Mouse (Mus musculus): ENCODE measurements around the gene Mdm2. TPM values are rescaled to one million over a fixed set of nuclear protein-coding genes. Genes with fewer than 3 reads are reported as not detected.

Gene Mdm2
- polyA plus RNA-seq, 1 experiment, result 37.2 TPM

DNA sequence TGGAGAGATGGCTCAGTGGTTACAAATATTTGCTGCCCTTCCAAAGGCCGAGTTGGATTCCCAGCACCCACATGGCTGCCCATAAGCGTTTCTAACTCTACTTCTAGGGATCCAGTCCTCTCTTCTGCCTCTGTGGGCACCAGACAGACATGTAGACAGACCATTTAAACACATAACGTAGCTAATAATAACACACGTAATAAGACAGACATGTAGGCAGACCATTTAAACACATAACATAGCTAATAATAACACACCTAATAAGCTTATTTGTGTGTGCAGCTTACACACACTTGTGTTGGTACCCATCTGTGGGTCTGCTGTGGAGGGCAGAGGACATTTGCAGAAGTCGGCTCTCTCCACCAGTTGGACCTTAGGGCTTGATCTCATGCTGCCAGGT, 46.2 kb upstream of the Mdm2 start:
- Histone ChIP-seq H3K4me3 (ENCODE audit: extremely low read depth, insufficient read depth, insufficient read length) (no peak overlapping the region), H3K36me3 (ENCODE audit: control insufficient read depth, insufficient read depth, low read length) (peaks cover 26% of the 10 kb centered on the region)
- WGBS, result 95% methylated on average over 5 of the region's 5 CpGs

DNA sequence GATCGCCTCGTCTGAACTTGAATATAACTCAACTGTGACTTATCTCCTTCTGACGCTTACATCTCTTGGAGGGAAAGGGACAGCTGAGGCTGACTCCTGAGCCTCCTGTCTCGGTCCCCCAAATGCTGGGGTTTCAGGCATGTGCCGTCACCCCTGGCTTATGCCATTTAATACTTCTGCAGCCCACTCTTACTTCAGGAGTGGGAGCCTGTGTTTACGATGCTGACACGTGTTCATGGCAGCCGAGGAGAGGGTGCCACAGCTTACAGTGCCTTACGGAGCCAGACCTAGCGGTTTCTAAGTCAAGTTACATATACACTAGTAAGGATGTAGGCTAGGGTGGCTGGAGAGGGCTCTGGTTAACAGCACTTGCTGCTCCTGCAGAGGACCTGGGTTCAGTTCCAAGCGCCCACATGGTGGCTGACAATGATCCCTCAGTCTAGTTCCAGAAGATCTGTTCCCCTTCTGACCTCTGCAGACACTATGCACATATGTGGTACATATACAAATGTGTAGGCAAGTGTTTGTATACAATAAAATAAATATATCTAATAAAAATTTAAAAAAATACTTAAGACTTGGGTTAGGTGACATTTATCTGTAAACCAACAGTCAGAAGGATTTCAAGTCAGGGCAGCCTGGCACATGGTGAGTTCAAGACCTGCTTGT, 45.4 kb upstream of the Mdm2 start:
- H3K27ac ChIP-seq (ENCODE audit: insufficient read depth, low read length), result peak overlapping the region; percentile 86
- 73% methylated on average over 11 of the region's 11 CpGs for WGBS
- peaks cover 10% of the 10 kb centered on the region for H3K4me1 ChIP-seq (ENCODE audit: control insufficient read depth, insufficient read depth, insufficient read length)
- TF ChIP-seq CTCF (IDR thresholded peaks at IDR 0.05; ENCODE audit: extremely low read depth, insufficient read depth, insufficient read length, insufficient replicate concordance), result no peak
- TF ChIP-seq POLR2A (IDR thresholded peaks at IDR 0.05; ENCODE audit: low read depth, low read length), result no peak
- H3K36me3 ChIP-seq (ENCODE audit: control insufficient read depth, insufficient read depth, low read length), result peaks cover 21% of the 10 kb centered on the region
- no peak overlapping the region for H3K4me3 ChIP-seq (ENCODE audit: extremely low read depth, insufficient read depth, insufficient read length)
- no peaks in the 10 kb centered on the region for H3K27me3 ChIP-seq (ENCODE audit: control insufficient read depth, insufficient read depth, low read length)
- no peak for DNase-seq (ENCODE audit: low read depth in 1 of 2, low spot score in 2 of 2)

More for the DNA sequence above, 46.2 kb upstream of the Mdm2 start:
- Histone ChIP-seq H3K27me3 (ENCODE audit: control insufficient read depth, insufficient read depth, low read length) (no peaks in the 10 kb centered on the region), H3K4me1 (ENCODE audit: control insufficient read depth, insufficient read depth, insufficient read length) (peaks cover 10% of the 10 kb centered on the region), H3K27ac (ENCODE audit: insufficient read depth, low read length) (no peak overlapping the region)
- TF ChIP-seq POLR2A (IDR thresholded peaks at IDR 0.05; ENCODE audit: low read depth, low read length) (no peak), CTCF (IDR thresholded peaks at IDR 0.05; ENCODE audit: extremely low read depth, insufficient read depth, insufficient read length, insufficient replicate concordance) (no peak)
- DNase-seq (ENCODE audit: low read depth in 1 of 2, low spot score in 2 of 2), result no peak

DNA sequence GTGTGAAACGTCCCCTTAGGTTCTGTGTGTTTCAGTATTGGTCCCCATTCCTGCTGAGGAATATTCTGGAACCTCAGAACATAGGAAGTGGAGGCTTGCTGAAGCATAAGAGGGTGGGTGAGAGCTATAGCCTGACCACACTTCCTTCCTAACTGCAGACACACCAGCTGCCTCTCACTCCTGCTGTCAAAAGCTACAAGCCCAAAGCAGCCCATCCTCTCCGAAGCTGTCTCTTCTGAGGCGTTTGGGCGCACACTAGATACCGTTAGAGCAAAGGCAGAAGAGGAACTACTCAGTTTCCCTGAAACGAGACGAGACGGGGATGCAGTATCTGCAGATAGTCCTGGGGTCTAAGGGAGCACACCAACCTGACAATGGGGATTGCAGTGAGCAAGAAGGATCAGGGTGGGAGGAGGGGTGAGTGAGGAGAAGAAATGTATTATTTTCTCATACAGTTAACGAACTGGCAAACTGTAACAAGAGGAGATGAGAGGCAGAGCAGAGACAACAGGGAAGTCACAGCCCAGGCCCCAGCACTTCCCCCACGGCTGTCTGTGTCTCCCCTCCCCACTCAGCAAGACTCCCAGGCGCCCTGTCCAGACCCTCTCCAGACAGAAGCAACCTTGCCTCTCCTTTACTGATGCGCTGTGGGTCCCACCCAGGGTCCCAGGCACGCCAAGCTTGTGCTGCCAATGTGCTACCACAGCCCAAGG, 44.7 kb upstream of the Mdm2 start:
- DNase-seq (ENCODE audit: low read depth in 1 of 2, low spot score in 2 of 2), result peak in 1 of 2 experiments; percentile 60
- H3K27ac ChIP-seq (ENCODE audit: insufficient read depth, low read length), result peak overlapping the region; percentile 86
- peaks cover 10% of the 10 kb centered on the region for H3K4me1 ChIP-seq (ENCODE audit: control insufficient read depth, insufficient read depth, insufficient read length)
- H3K4me3 ChIP-seq (ENCODE audit: extremely low read depth, insufficient read depth, insufficient read length), result 0 out of 2 replicates have a peak overlapping the region, but pooled peaks have one; percentile 12
- no peaks in the 10 kb centered on the region for H3K27me3 ChIP-seq (ENCODE audit: control insufficient read depth, insufficient read depth, low read length)
- H3K36me3 ChIP-seq (ENCODE audit: control insufficient read depth, insufficient read depth, low read length), result peaks cover 18% of the 10 kb centered on the region
- TF ChIP-seq POLR2A (IDR thresholded peaks at IDR 0.05; ENCODE audit: low read depth, low read length) (no peak), CTCF (IDR thresholded peaks at IDR 0.05; ENCODE audit: extremely low read depth, insufficient read depth, insufficient read length, insufficient replicate concordance) (no peak)
- 14% methylated on average over 13 of the region's 13 CpGs for WGBS

DNA sequence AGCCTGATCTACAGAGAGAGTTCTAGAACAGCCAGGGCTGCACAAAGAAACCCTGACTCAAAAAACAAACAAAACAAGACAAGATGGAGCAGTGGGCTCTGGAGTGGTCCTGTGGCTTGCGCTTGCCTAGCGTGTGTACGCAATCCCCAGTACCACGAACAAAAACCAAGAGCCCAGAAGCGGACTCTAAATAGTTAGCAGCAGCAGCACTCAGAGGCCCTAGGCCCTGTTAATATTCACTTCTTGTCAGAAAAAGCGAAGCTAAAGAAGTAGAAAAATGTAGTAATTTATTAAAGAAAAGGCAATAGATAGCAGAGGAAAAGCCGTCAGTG, 44.0 kb upstream of the Mdm2 start:
- peaks cover 10% of the 10 kb centered on the region for H3K4me1 ChIP-seq (ENCODE audit: control insufficient read depth, insufficient read depth, insufficient read length)
- no peak for DNase-seq (ENCODE audit: low read depth in 1 of 2, low spot score in 2 of 2)
- H3K27me3 ChIP-seq (ENCODE audit: control insufficient read depth, insufficient read depth, low read length), result no peaks in the 10 kb centered on the region
- no peak for TF ChIP-seq POLR2A (IDR thresholded peaks at IDR 0.05; ENCODE audit: low read depth, low read length)
- no peak for TF ChIP-seq CTCF (IDR thresholded peaks at IDR 0.05; ENCODE audit: extremely low read depth, insufficient read depth, insufficient read length, insufficient replicate concordance)
- peaks cover 18% of the 10 kb centered on the region for H3K36me3 ChIP-seq (ENCODE audit: control insufficient read depth, insufficient read depth, low read length)
- 72% methylated on average over 7 of the region's 7 CpGs for WGBS
- H3K4me3 ChIP-seq (ENCODE audit: extremely low read depth, insufficient read depth, insufficient read length), result no peak overlapping the region
- H3K27ac ChIP-seq (ENCODE audit: insufficient read depth, low read length), result peak overlapping the region; percentile 86

DNA sequence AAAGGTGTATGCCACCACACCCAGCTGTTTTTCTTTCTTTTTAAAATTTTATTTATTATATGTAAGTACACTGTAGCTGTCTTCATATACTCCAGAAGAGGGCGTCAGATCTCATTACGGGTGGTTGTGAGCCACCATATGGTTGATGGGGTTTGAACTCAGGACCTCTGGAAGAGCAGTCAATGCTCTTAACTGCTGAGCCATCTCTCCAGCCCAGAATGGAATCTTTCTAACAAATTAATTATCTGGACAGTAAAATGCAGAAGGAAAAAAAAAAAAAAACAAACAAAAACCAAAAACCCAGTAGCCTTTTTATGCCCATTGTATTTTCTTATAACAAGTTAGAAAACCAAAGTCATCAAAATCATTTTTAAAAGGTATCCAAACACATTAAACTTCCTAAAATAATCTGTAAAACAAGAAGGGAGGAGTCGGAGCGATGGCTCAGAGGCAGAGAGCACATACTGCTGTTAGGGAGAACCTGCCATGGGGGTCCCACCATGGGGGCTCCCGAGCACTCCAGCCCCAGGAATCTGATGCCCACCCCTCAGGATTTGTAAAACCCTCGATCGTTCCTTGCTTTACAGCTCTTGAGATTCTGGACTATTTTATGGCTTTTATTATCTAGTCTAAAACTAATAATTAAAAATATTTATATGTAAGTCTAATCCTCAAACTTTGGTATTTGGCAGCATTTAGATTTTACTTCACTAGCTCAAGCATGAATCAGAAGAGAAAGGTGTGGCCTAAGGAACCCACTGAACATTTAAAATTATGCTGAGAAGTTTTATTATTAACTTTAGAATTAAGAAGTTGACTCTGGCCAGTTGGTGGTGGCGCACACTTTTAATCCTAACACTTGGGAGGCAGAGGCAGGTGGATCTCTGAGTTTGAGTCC, 43.4 kb upstream of the Mdm2 start:
- DNase-seq (ENCODE audit: low read depth in 1 of 2, low spot score in 2 of 2), result no peak
- Histone ChIP-seq H3K27ac (ENCODE audit: insufficient read depth, low read length) (no peak overlapping the region), H3K4me1 (ENCODE audit: control insufficient read depth, insufficient read depth, insufficient read length) (peaks cover 10% of the 10 kb centered on the region), H3K36me3 (ENCODE audit: control insufficient read depth, insufficient read depth, low read length) (peaks cover 17% of the 10 kb centered on the region), H3K27me3 (ENCODE audit: control insufficient read depth, insufficient read depth, low read length) (no peaks in the 10 kb centered on the region), H3K4me3 (ENCODE audit: extremely low read depth, insufficient read depth, insufficient read length) (no peak overlapping the region)
- 96% methylated on average over 8 of the region's 8 CpGs for WGBS
- TF ChIP-seq CTCF (IDR thresholded peaks at IDR 0.05; ENCODE audit: extremely low read depth, insufficient read depth, insufficient read length, insufficient replicate concordance), result no peak
- no peak for TF ChIP-seq POLR2A (IDR thresholded peaks at IDR 0.05; ENCODE audit: low read depth, low read length)

DNA sequence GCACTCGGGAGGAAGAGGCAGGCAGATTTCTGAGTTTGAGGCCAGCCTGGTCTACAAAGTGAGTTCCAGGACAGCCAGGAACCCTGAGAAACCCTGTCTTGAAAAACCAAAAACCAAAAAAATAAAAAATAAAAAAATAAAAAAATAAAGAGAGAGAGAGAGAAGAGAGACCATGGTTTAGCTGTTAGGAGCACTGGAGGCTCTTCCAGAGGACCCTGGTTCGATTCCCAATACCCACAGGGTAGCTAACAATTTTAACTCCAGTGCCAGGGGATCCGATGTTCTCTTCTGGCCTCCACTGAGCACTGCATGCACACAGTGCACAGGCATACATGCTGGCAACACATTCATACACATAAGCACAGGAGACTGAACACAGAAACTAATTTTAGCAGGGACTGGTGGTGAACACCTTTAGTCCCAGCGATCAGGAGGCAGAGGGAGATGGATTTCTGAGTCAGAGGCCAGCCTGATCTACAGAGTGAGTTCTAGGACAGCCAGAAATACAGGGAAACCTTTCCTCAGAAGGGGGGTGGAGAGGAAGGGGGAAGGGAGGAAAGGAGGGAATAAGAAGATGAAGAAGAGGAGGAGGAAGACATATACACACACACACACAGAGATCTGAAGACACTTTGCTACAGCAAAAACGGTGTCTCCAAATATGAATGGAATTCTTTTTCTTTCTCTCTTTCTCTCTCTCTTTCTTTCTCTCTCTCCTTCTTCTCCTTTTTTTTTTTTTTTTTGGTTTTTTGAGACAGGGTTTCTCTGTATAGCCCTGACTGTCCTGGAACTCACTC, 42.5 kb upstream of the Mdm2 start:
- TF ChIP-seq CTCF (IDR thresholded peaks at IDR 0.05; ENCODE audit: extremely low read depth, insufficient read depth, insufficient read length, insufficient replicate concordance) (no peak), POLR2A (IDR thresholded peaks at IDR 0.05; ENCODE audit: low read depth, low read length) (no peak)
- H3K4me3 ChIP-seq (ENCODE audit: extremely low read depth, insufficient read depth, insufficient read length), result no peak overlapping the region
- peaks cover 14% of the 10 kb centered on the region for H3K36me3 ChIP-seq (ENCODE audit: control insufficient read depth, insufficient read depth, low read length)
- WGBS, result 95% methylated on average over 5 of the region's 5 CpGs
- peaks cover 12% of the 10 kb centered on the region for H3K4me1 ChIP-seq (ENCODE audit: control insufficient read depth, insufficient read depth, insufficient read length)
- no peaks in the 10 kb centered on the region for H3K27me3 ChIP-seq (ENCODE audit: control insufficient read depth, insufficient read depth, low read length)
- no peak overlapping the region for H3K27ac ChIP-seq (ENCODE audit: insufficient read depth, low read length)
- DNase-seq (ENCODE audit: low read depth in 1 of 2, low spot score in 2 of 2), result no peak
